Mouse (Mus musculus): ENCODE data around the gene Vps35. TPM values are rescaled to one million over a fixed set of nuclear protein-coding genes. Genes with fewer than 3 reads are reported as not detected.
A peak's percentile ranks its signal among the peaks of the same experiment; 100 is the strongest.

The Vps35 gene
- 19.8 and 23.9 TPM in 2 replicates for polyA plus RNA-seq (2012; rRNA removed)

GRCm38 (mm10) chr8:85299434-85300077 lies at the start of gene Vps35, which contains the start of gene Orc6:
Gene Vps35 (minus strand): TSS chr8:85299802.
Gene Orc6 (plus strand): TSS chr8:85299632.
- Histone ChIP-seq H3K4me1 (ENCODE audit: control insufficient read depth, insufficient read depth, low read length) (no peaks in the 10 kb centered on the region; the same call in 1 of the 2 replicates), H3K4me3 (ENCODE audit: control insufficient read depth, low read depth, low read length) (peak within 1 kb of the TSS; percentile 94), H3K27ac (ENCODE audit: control insufficient read depth, insufficient read depth, low read depth, low read length) (peak within 1 kb of the TSS; percentile 95), H3K27me3 (ENCODE audit: control insufficient read depth, insufficient read depth, low read length) (no peaks in the 10 kb centered on the region), H3K36me3 (ENCODE audit: control insufficient read depth, insufficient read depth, low read length) (no peaks in the 10 kb centered on the region; the same call in none of the 2 replicates)
- TF ChIP-seq CTCF (IDR thresholded peaks at IDR 0.05; ENCODE audit: control insufficient read depth, insufficient read depth, insufficient replicate concordance, low read depth, low read length) (no peak), POLR2A (IDR thresholded peaks at IDR 0.05; ENCODE audit: control insufficient read depth, low read depth, low read length) (peak; percentile 74)

GRCm38 (mm10) chr8:85339871-85340573 lies 40.4 kb upstream of the Vps35 start:
- H3K27ac ChIP-seq (ENCODE audit: control insufficient read depth, insufficient read depth, low read depth, low read length): no peak overlapping the region
- TF ChIP-seq POLR2A (IDR thresholded peaks at IDR 0.05; ENCODE audit: control insufficient read depth, low read depth, low read length): no peak
- no peak for TF ChIP-seq CTCF (IDR thresholded peaks at IDR 0.05; ENCODE audit: control insufficient read depth, insufficient read depth, insufficient replicate concordance, low read depth, low read length)

GRCm38 (mm10) chr8:85337681-85338080 lies 38.1 kb upstream of the Vps35 start:
- Histone ChIP-seq H3K4me1 (ENCODE audit: control insufficient read depth, insufficient read depth, low read length) (no peaks in the 10 kb centered on the region), H3K27ac (ENCODE audit: control insufficient read depth, insufficient read depth, low read depth, low read length) (no peak overlapping the region), H3K36me3 (ENCODE audit: control insufficient read depth, insufficient read depth, low read length) (no peaks in the 10 kb centered on the region), H3K4me3 (ENCODE audit: control insufficient read depth, low read depth, low read length) (no peak overlapping the region), H3K27me3 (ENCODE audit: control insufficient read depth, insufficient read depth, low read length) (no peaks in the 10 kb centered on the region)
- TF ChIP-seq POLR2A (IDR thresholded peaks at IDR 0.05; ENCODE audit: control insufficient read depth, low read depth, low read length): no peak
- no peak for TF ChIP-seq CTCF (IDR thresholded peaks at IDR 0.05; ENCODE audit: control insufficient read depth, insufficient read depth, insufficient replicate concordance, low read depth, low read length)

More at GRCm38 (mm10) chr8:85339871-85340573, 40.4 kb upstream of the Vps35 start:
- no peaks in the 10 kb centered on the region for H3K36me3 ChIP-seq (ENCODE audit: control insufficient read depth, insufficient read depth, low read length)
- no peaks in the 10 kb centered on the region for H3K27me3 ChIP-seq (ENCODE audit: control insufficient read depth, insufficient read depth, low read length)
- H3K4me3 ChIP-seq (ENCODE audit: control insufficient read depth, low read depth, low read length): no peak overlapping the region
- H3K4me1 ChIP-seq (ENCODE audit: control insufficient read depth, insufficient read depth, low read length): no peaks in the 10 kb centered on the region

- Histone ChIP-seq H3K4me1 (ENCODE audit: control insufficient read depth, insufficient read depth, low read length) (no peaks in the 10 kb centered on the region), H3K27ac (ENCODE audit: control insufficient read depth, insufficient read depth, low read depth, low read length) (no peak overlapping the region)
- TF ChIP-seq POLR2A (IDR thresholded peaks at IDR 0.05; ENCODE audit: control insufficient read depth, low read depth, low read length) (no peak), CTCF (IDR thresholded peaks at IDR 0.05; ENCODE audit: control insufficient read depth, insufficient read depth, insufficient replicate concordance, low read depth, low read length) (no peak)
Observed at GRCm38 (mm10) chr8:85336211-85336933, 36.8 kb upstream of the Vps35 start.

GRCm38 (mm10) chr8:85335105-85335504 lies 35.5 kb upstream of the Vps35 start:
- H3K27ac ChIP-seq (ENCODE audit: control insufficient read depth, insufficient read depth, low read depth, low read length): no peak overlapping the region
- no peak overlapping the region for H3K4me3 ChIP-seq (ENCODE audit: control insufficient read depth, low read depth, low read length)
- no peaks in the 10 kb centered on the region for H3K4me1 ChIP-seq (ENCODE audit: control insufficient read depth, insufficient read depth, low read length)
- no peaks in the 10 kb centered on the region for H3K36me3 ChIP-seq (ENCODE audit: control insufficient read depth, insufficient read depth, low read length)
- TF ChIP-seq POLR2A (IDR thresholded peaks at IDR 0.05; ENCODE audit: control insufficient read depth, low read depth, low read length) (no peak), CTCF (IDR thresholded peaks at IDR 0.05; ENCODE audit: control insufficient read depth, insufficient read depth, insufficient replicate concordance, low read depth, low read length) (no peak)
- no peaks in the 10 kb centered on the region for H3K27me3 ChIP-seq (ENCODE audit: control insufficient read depth, insufficient read depth, low read length)

More at GRCm38 (mm10) chr8:85336211-85336933, 36.8 kb upstream of the Vps35 start:
- Histone ChIP-seq H3K4me3 (ENCODE audit: control insufficient read depth, low read depth, low read length) (no peak overlapping the region), H3K27me3 (ENCODE audit: control insufficient read depth, insufficient read depth, low read length) (no peaks in the 10 kb centered on the region), H3K36me3 (ENCODE audit: control insufficient read depth, insufficient read depth, low read length) (no peaks in the 10 kb centered on the region)

- no peak for TF ChIP-seq CTCF (IDR thresholded peaks at IDR 0.05; ENCODE audit: control insufficient read depth, insufficient read depth, insufficient replicate concordance, low read depth, low read length)
- no peak for TF ChIP-seq POLR2A (IDR thresholded peaks at IDR 0.05; ENCODE audit: control insufficient read depth, low read depth, low read length)
Observed at GRCm38 (mm10) chr8:85329506-85329905, 29.9 kb upstream of the Vps35 start.

GRCm38 (mm10) chr8:85327036-85327435 lies 27.4 kb upstream of the Vps35 start:
- no peak for TF ChIP-seq POLR2A (IDR thresholded peaks at IDR 0.05; ENCODE audit: control insufficient read depth, low read depth, low read length)
- TF ChIP-seq CTCF (IDR thresholded peaks at IDR 0.05; ENCODE audit: control insufficient read depth, insufficient read depth, insufficient replicate concordance, low read depth, low read length): no peak
- no peaks in the 10 kb centered on the region; the same call in 1 of the 2 replicates for H3K4me1 ChIP-seq (ENCODE audit: control insufficient read depth, insufficient read depth, low read length)
- H3K4me3 ChIP-seq (ENCODE audit: control insufficient read depth, low read depth, low read length): no peak overlapping the region
- H3K27me3 ChIP-seq (ENCODE audit: control insufficient read depth, insufficient read depth, low read length): no peaks in the 10 kb centered on the region
- H3K27ac ChIP-seq (ENCODE audit: control insufficient read depth, insufficient read depth, low read depth, low read length): no peak overlapping the region
- no peaks in the 10 kb centered on the region for H3K36me3 ChIP-seq (ENCODE audit: control insufficient read depth, insufficient read depth, low read length)

More at GRCm38 (mm10) chr8:85329506-85329905, 29.9 kb upstream of the Vps35 start:
- no peak overlapping the region for H3K4me3 ChIP-seq (ENCODE audit: control insufficient read depth, low read depth, low read length)
- H3K27ac ChIP-seq (ENCODE audit: control insufficient read depth, insufficient read depth, low read depth, low read length): no peak overlapping the region
- no peaks in the 10 kb centered on the region for H3K27me3 ChIP-seq (ENCODE audit: control insufficient read depth, insufficient read depth, low read length)
- H3K4me1 ChIP-seq (ENCODE audit: control insufficient read depth, insufficient read depth, low read length): no peaks in the 10 kb centered on the region
- no peaks in the 10 kb centered on the region for H3K36me3 ChIP-seq (ENCODE audit: control insufficient read depth, insufficient read depth, low read length)
